Mouse (Mus musculus): ENCODE results near the gene Aebp1.

The Aebp1 gene

GRCm38 (mm10) chr11:5892810-5893368 is 31.1 kb downstream of the Aebp1 start:
- in situ Hi-C loops (cut with MboI; ENCODE audit: low sequenced_read_pairs) = no loop called here

DNA sequence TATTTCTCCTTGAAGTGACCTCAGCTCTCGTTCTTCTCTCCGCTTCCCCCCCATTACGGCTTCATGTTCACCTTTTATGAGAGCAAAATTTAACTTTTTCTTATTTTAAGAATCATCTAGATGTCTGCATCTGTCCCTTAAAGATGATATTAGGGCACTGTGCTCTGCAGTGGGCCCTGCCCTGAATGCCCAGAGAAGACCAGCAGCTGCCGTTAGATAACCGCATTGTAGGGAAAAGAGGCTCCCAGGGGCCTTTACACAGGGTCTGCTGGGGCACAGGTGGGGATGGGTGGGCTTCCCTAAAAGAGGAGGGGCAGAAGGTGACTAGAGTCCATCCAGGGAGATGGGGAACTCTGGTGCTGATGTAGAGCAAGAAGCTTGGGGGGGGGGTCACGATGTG is 32.1 kb downstream of the Aebp1 start:
- in situ Hi-C loops (cut with MboI; ENCODE audit: low sequenced_read_pairs) = no loop called here

DNA sequence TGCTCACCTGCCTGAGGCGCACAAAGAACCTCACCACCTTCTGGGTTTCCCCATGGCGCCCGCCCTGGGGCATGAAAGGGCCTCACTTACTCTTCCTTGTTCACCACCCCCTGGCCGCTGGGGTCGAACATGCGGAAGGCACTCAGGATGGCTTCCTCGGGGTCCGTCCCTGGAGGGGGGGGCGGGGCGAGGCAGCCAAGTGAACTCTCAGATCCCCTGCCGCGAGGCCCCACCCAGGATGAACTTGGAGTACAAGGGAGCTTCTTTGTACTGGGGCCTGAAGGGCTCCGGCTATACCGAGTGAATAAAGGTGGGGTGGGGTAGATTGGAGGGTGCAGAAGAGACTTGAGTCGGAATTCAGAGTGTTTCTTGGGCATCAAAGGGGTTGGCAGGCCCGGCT is 35.5 kb downstream of the Aebp1 start:
- in situ Hi-C loops (cut with MboI; ENCODE audit: low sequenced_read_pairs) = no loop called here

GRCm38 (mm10) chr11:5897839-5898238 is 36.1 kb downstream of the Aebp1 start:
- in situ Hi-C loops (cut with MboI; ENCODE audit: low sequenced_read_pairs) = no loop called here

DNA sequence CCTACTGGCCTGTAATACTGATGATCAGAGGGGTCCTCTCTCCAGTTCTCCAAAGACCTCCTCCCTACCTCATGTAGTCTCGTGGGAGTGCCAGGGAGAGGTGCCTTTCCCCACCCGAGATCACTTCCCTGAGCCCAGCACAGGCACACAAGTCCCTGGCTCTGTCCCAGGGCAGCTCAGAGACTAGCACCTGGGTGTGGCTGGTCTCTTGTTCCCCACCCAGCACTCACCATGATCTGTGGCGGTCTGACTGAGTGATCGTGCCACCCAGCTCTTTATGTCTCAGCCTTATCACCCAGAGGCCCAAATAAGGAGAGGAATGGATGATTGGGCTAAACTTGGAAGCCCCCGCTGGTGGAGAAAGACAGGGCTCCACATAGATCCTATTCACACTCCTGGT is 36.8 kb downstream of the Aebp1 start, which contains the start of gene Myl7:
Myl7 (minus strand) TSS at position 252 of the 400 bp plus-strand sequence.
- in situ Hi-C loops (cut with MboI; ENCODE audit: low sequenced_read_pairs) = no loop called here

GRCm38 (mm10) chr11:5899286-5899685 is 37.5 kb downstream of the Aebp1 start:
- in situ Hi-C loops (cut with MboI; ENCODE audit: low sequenced_read_pairs) = no loop called here

- in situ Hi-C loops (cut with MboI; ENCODE audit: low sequenced_read_pairs) = no loop called here
These were observed 39.6 kb downstream of the Aebp1 start for GRCm38 (mm10) chr11:5901320-5901719.

GRCm38 (mm10) chr11:5901950-5902349 is 40.2 kb downstream of the Aebp1 start:
- in situ Hi-C loops (cut with MboI; ENCODE audit: low sequenced_read_pairs) = no loop called here

DNA sequence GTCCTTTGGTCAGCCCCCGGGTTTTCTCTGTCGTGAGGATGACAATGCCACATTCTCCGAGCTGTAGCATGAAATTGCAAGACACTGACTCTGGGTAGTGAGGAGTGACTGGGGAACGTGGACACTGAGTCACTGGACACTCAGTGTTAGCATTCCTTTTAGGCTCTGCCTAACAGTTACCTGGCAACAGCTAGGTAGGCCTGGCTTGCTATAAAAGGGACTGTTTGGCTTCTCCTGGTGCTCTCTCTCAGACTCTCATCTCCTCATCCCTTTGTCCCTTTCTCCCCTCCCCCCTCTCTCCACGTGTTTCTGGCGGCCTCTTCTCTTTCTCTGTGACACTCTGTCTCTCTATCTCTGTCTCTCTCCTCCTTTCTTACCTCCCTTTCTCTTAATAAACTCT is 40.6 kb downstream of the Aebp1 start:
- in situ Hi-C loops (cut with MboI; ENCODE audit: low sequenced_read_pairs) = no loop called here

- in situ Hi-C loops (cut with MboI; ENCODE audit: low sequenced_read_pairs) = no loop called here
These were observed 42.1 kb downstream of the Aebp1 start for GRCm38 (mm10) chr11:5903844-5904243.

DNA sequence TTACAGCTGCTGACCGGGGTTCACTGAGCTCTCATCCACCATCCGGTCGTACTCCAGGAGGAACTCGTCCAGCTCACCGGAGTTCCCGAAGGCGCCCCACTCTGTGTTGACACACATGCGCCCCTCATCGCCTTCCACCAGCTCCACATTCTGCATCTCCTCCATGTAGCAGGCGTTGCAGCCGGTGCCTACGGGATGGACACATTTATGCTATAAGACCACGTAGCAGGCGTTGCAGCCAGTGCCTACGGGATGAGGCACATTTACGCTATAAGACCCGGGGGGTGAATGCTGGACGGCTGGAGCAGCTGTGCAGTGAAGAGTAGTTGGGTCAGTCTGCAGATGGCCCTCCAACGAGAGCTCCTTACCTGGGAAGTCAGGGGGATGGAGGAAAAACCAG is 42.6 kb downstream of the Aebp1 start:
- in situ Hi-C loops (cut with MboI; ENCODE audit: low sequenced_read_pairs) = no loop called here

DNA sequence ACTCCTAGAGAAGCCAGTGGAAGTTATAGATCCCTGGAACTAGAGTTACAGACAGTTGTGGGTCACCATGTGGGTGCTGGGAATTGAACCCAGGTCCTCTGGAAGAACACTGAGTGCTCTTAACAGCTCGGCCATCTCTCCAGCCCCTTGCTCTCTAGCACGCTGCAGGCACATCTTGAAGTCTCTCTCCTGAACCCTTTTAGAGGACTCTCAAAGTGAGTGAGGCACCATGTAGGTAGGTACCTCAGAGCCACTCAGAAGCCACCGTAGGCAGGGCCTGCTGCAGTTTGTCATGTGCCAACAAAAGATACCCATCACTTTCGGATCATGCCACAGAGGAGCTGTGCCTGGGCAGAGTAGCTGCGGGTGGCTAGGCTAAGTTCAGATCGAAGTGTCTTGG is 43.1 kb downstream of the Aebp1 start:
- in situ Hi-C loops (cut with MboI; ENCODE audit: low sequenced_read_pairs) = no loop called here

DNA sequence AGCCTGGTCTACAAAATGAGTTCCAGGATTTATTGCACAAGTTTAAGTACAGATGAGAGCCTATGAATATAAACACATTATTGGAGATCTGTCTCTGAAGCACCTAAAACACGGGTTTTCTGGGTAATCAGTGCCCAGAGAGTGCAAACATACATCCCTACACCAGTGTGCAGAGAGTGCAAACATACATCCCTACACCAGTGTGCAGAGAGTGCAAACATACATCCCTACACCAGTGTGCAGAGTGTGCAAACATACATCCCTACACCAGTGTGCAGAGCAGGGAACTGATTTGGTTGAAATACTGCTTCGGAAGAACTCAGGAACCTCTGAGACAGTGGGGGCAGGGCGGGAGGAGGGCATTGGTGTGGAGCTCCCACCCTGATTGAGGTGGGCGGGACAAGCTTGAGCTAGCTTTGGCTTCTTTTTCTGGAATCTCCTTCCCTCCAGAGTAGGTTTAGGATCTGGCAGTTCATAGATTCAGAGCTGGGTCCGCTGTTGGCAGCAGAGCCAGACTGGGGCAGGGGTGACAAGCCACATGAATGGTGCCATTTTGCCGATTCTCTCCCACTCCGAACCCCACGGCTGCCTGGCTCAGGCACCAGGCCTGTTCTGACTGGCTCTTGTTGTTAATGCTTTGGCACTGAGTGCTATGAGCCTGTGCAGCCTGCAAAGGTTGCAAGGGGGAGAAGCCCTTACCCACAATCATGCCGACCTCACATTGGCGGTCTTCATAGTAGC is 44.2 kb downstream of the Aebp1 start:
- in situ Hi-C loops (cut with MboI; ENCODE audit: low sequenced_read_pairs) = no loop called here

GRCm38 (mm10) chr11:5907096-5907495 is 45.3 kb downstream of the Aebp1 start:
- in situ Hi-C loops (cut with MboI; ENCODE audit: low sequenced_read_pairs) = no loop called here

DNA sequence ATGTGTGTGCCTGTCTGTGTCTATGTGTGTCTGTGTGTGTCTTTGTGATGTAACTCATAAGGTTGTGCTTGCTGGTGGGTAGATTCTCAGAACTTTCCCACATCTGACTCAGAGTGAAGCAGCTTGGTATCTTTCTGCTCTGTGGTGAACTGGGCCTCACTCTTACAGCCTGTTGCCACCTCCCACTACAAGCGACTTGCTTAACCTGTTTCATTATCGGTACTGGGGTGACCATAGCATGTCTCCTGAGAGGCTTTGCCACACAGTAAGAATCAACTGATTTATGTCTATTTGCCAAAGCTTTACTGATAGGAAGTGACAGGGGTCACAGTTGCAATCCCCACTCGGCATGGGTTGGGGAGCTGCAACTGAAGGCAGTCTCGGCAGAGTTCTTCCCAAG is 46.9 kb downstream of the Aebp1 start:
- in situ Hi-C loops (cut with MboI; ENCODE audit: low sequenced_read_pairs) = no loop called here

DNA sequence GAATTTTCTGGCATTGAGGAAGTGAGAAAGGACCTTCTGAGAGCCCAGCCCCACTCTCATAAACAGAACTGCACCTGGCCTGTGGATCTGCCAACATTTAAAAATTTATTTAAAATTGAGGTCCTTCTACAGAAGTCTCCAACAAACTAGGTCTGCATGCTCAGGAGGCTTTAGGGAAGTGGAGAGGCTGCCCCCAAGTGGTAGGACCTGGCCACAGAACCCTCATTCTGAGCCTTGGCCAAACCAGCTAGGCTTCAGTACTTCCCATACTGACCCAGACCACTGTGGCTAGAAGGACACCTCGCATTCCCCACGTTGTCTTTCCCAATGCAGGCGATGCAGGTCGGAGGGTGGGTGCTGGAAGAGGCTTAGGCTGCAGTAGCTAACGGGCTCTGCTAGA is 50.9 kb downstream of the Aebp1 start:
- in situ Hi-C loops (cut with MboI; ENCODE audit: low sequenced_read_pairs) = no loop called here

GRCm38 (mm10) chr11:5913256-5913655 is 51.5 kb downstream of the Aebp1 start:
- in situ Hi-C loops (cut with MboI; ENCODE audit: low sequenced_read_pairs) = no loop called here

- in situ Hi-C loops (cut with MboI; ENCODE audit: low sequenced_read_pairs) = no loop called here
These were observed 52.2 kb downstream of the Aebp1 start for GRCm38 (mm10) chr11:5913936-5914335.

GRCm38 (mm10) chr11:5914940-5915339 is 53.2 kb downstream of the Aebp1 start:
- in situ Hi-C loops (cut with MboI; ENCODE audit: low sequenced_read_pairs) = no loop called here

GRCm38 (mm10) chr11:5915429-5916177 is 53.9 kb downstream of the Aebp1 start:
- in situ Hi-C loops (cut with MboI; ENCODE audit: low sequenced_read_pairs) = no loop called here

- in situ Hi-C loops (cut with MboI; ENCODE audit: low sequenced_read_pairs) = no loop called here
These were observed 54.4 kb downstream of the Aebp1 start for GRCm38 (mm10) chr11:5916178-5916548.

DNA sequence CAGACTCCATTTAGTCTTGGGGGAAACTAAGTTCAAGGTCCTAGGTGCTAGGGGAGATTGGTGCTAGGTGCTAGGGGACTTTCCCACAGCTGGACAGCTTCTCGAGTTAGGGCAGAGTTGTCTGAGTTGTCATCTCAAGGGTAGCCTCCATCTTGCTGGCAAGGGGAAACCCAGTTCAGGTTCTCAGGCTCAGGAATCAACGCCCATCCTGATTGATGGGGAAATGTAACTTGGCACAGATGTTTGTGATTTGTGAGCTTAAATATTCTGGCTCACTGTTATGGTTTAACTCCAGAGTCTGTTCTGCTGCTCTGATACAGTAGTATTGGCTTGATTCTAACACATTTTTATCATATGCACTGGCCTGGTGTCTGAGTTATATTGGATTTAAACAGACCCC is 56.4 kb downstream of the Aebp1 start:
- in situ Hi-C loops (cut with MboI; ENCODE audit: low sequenced_read_pairs) = no loop called here
